Mouse (Mus musculus) spleen, adult 2 months (tissue): ENCODE measurements around the gene Slit3.

Experiments
- CTCF ChIP-seq: fragments of 200-500 bp; IDR thresholded peaks from 2 replicates; pipeline ENCODE4 v1.5.1; 2011; ENCODE audit warnings: mild to moderate bottlenecking, inconsistent platforms; ENCODE audit not compliant: insufficient read depth, insufficient read length, insufficient replicate concordance; ENCODE audit errors: extremely low read depth
- POLR2A ChIP-seq: fragments of 200-500 bp; IDR thresholded peaks from 2 replicates; pipeline ENCODE4 v1.6.1; 2011; ENCODE audit warnings: low read depth, low read length, inconsistent platforms

DNA sequence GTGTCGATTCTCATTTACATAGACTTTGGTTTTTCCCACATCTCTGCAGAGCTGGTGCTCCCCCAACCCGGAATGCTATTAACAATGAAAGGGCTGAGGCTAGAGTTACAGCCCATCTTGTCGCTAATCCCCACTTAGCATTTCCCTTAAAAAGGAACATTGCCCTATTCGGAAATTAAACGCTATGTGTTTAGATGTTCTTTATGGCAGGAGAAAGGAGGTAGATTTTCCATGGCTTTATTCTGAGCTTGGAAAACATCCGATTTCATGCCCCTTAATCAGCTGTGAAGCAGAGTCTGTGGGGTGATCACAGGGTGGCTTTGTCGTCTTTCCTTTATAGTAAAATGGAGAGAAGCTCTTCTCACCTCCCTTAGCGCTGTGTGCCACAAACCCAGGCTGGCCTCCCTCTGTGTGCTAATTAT lies 244.5 kb downstream of the Slit3 start:
- TF ChIP-seq CTCF (no peak), POLR2A (no peak)
